Mouse (Mus musculus) MEL (cell line): ENCODE data around the gene Emc8.

ENCODE experiments used
- CHD1 ChIP-seq: IDR thresholded peaks from 2 replicates; pipeline ENCODE4 v1.6.1; 2012; ENCODE audit warnings: low read depth, mild to moderate bottlenecking, inconsistent platforms, low read length, improper control_type of control experiment
- CTCF ChIP-seq, 3 experiments: IDR thresholded peaks in 2 of 3; conservative IDR thresholded peaks in 1 of 3; 2 replicates each; pipeline ENCODE4 v1.5.1; 2011 to 2012; ENCODE audit warnings: low read length in 3 of 3, low read depth in 2 of 3, mild to moderate bottlenecking in 2 of 3, improper control_type of control experiment in 1 of 3, inconsistent platforms in 1 of 3, mixed read lengths in 1 of 3, moderate library complexity in 1 of 3; ENCODE audit not compliant: control insufficient read depth in 1 of 3, insufficient read depth in 1 of 3, poor library complexity in 1 of 3, severe bottlenecking in 1 of 3
- JUND ChIP-seq: IDR thresholded peaks from 2 replicates; pipeline ENCODE4 v1.6.1; 2011; ENCODE audit warnings: low read depth, mild to moderate bottlenecking, improper control_type of control experiment, low read length
- MAX ChIP-seq: IDR thresholded peaks from 2 replicates; pipeline ENCODE4 v1.6.1; 2011; ENCODE audit warnings: low read length, improper control_type of control experiment
- MXI1 ChIP-seq: IDR thresholded peaks from 2 replicates; pipeline ENCODE4 v1.6.1; 2011; ENCODE audit warnings: mild to moderate bottlenecking, low read depth, low read length, improper control_type of control experiment
- NRF1 ChIP-seq: IDR thresholded peaks from 2 replicates; pipeline ENCODE4 v1.6.1; 2014; ENCODE audit warnings: low read depth, mild to moderate bottlenecking, inconsistent platforms, low read length, improper control_type of control experiment, moderate library complexity; ENCODE audit not compliant: poor library complexity, insufficient read depth, severe bottlenecking
- POLR2A ChIP-seq, 2 experiments: IDR thresholded peaks; 2 replicates each; pipeline ENCODE4 v1.6.1; 2011 to 2012; ENCODE audit warnings: low read length in 2 of 2, mild to moderate bottlenecking in 2 of 2, control low read depth in 1 of 2, improper control_type of control experiment in 1 of 2, low read depth in 1 of 2, moderate library complexity in 1 of 2; ENCODE audit not compliant: control insufficient read depth in 1 of 2, insufficient read depth in 1 of 2, poor library complexity in 1 of 2
- RAD21 ChIP-seq: IDR thresholded peaks from 2 replicates; pipeline ENCODE4 v1.6.1; 2011; ENCODE audit warnings: mild to moderate bottlenecking, low read depth, low read length, improper control_type of control experiment
- SIN3A ChIP-seq: IDR thresholded peaks from 2 replicates; pipeline ENCODE4 v1.6.1; 2012; ENCODE audit warnings: low read length, improper control_type of control experiment, inconsistent platforms
- TCF12 ChIP-seq: IDR thresholded peaks from 2 replicates; pipeline ENCODE4 v1.6.1; 2014; ENCODE audit warnings: low read depth, mild to moderate bottlenecking, inconsistent platforms, low read length, improper control_type of control experiment, moderate library complexity

DNA sequence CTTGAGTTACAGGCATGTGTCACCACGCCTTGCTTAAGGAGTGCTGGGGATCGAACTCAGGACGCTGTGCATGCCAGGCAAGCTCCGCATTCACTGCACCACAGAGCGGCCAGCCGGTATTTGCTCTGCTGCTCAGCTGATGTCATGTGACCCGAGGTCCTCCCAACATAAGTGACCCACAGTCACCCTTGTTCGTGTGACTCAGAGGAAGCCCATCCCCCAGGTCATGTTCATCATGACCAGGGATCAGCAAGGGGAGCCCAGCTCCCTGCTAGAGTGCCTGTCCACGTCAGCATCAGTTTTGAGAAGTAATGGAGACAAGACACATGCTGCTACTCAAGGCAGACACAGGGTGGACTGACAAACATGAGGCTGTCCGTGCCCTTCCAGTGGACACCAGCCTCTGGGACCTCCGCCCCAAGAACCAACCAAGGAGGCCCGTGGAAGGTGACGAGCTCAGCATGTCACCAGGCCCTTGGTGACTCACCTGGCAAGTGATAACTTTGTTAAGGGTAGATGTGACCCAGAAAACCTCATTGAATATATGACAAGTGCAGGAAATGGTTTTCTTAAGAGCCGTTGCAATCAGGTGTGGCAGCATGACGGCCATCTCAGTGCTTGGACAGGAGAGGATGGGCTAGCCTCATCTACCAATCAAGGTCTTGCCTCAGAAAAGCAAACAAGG, 47.8 kb upstream of the Emc8 start:
- TF ChIP-seq POLR2A (IDR thresholded peaks at IDR 0.05; ENCODE audit: control insufficient read depth in 1 of 2, insufficient read depth in 1 of 2, low read depth in 1 of 2, low read length in 2 of 2, poor library complexity in 1 of 2): no peak
- no peak for TF ChIP-seq TCF12
- no peak for TF ChIP-seq NRF1
- TF ChIP-seq CTCF (IDR thresholded peaks at IDR 0.05 in 2 of 3, conservative IDR thresholded peaks at IDR 0.05 in 1 of 3; ENCODE audit: control insufficient read depth in 1 of 3, insufficient read depth in 1 of 3, low read depth in 2 of 3, low read length in 3 of 3, poor library complexity in 1 of 3, severe bottlenecking in 1 of 3): no peak
- no peak for TF ChIP-seq MXI1
- TF ChIP-seq SIN3A: no peak
- no peak for TF ChIP-seq MAX
- TF ChIP-seq CHD1: no peak
- TF ChIP-seq JUND: no peak
- no peak for TF ChIP-seq RAD21
